Comparison of ENCODE assay signal across 8 mouse cellular contexts in the genomic region with DNA sequence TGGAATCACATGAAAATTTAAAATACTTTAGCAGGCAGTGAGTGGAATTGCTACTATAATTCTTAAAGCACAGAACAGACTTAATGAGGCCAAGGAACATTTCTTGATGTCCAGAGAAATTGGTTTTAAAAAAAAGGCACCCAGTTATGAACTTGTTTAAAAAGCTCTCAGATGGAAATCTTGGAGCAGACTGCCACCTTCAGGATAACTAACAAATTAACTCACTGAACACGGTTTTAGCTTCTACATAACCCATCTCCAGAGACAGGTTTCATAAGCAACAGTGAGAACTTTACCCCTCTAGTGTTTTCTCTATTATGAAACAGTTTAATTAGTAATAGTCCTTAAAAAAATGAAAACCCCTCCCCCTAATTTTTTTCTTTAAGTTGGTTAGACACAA. TPM values are rescaled to one million over a fixed set of nuclear protein-coding genes. Genes with fewer than 3 reads are reported as not detected.
DNase-seq lines count a peak whose midpoint lies in the region; ATAC-seq lines count a peak whose summit lies in the region.

No protein-coding gene starts in this region.

- no peaks in the 10 kb centered on the region for H3K9me3 ChIP-seq in midbrain, embryonic 14.5 days (ENCODE audit: control insufficient read depth, low read length)

- WGBS in large intestine, adult 2 months, result 0% methylated on average over 1 of the region's 1 CpGs
- 0% methylated on average over 1 of the region's 1 CpGs for WGBS in midbrain, embryonic 14.5 days

- no peak overlapping the region for H3K9ac ChIP-seq in midbrain, embryonic 14.5 days (replicated peaks; ENCODE audit: low read length)

- no peak overlapping the region for H3K27ac ChIP-seq in midbrain, embryonic 14.5 days (replicated peaks; ENCODE audit: low read depth, low read length)

- H3K4me3 ChIP-seq in midbrain, embryonic 14.5 days (replicated peaks; ENCODE audit: low read depth, low read length), result peak overlapping the region; percentile 82; the same call in 1 of the 2 replicates

- peaks cover 9% of the 10 kb centered on the region; the same call in 1 of the 2 replicates for H3K36me3 ChIP-seq in midbrain, embryonic 14.5 days (ENCODE audit: control insufficient read depth, insufficient read depth, low read length)

- peak overlapping the region; percentile 83 for H3K4me2 ChIP-seq in midbrain, embryonic 14.5 days (ENCODE audit: low read length)

- ATAC-seq in midbrain, embryonic 14.5 days (ENCODE audit: low FRiP score, low TSS enrichment), result no peak

- DNase-seq in adrenal gland, postnatal 14 days, result peak; percentile 12
- no peak for DNase-seq in adrenal gland, postnatal 25 days
- peak; percentile 56 for DNase-seq in right cerebral cortex, adult 18-20 months
- DNase-seq in right cerebral cortex, postnatal 25 days, result no peak
- peak; percentile 7 for DNase-seq in fat pad, adult 2 months (ENCODE audit: extremely low read depth, low read depth, low spot score)
- peak; percentile 27 for DNase-seq in large intestine, adult 2 months (ENCODE audit: low read depth, low spot score)
- peak; percentile 89 for DNase-seq in midbrain, embryonic 14.5 days
- no peak for DNase-seq in urinary bladder, postnatal 4 days (ENCODE audit: low spot score in 2 of 2)

- H3K27me3 ChIP-seq in midbrain, embryonic 14.5 days (ENCODE audit: control insufficient read depth, insufficient read depth, low read length), result no peaks in the 10 kb centered on the region

- peaks cover 7% of the 10 kb centered on the region for H3K4me1 ChIP-seq in midbrain, embryonic 14.5 days (ENCODE audit: control insufficient read depth, insufficient read depth, low read length)

RNA-seq across cellular contexts. Expression of a gene that starts 1.1 kb away (rescaled TPM):
- total RNA-seq in adrenal gland, postnatal 14 days (2021), result 36.3 and 45.8 TPM in 2 replicates
- total RNA-seq in adrenal gland, postnatal 25 days (2021), result 27.7 and 27.8 TPM in 2 replicates
- polyA plus RNA-seq in large intestine, adult 2 months (2012; rRNA removed), result 2.4 and 3.6 TPM in 2 replicates
- 68.6 and 68.8 TPM in 2 replicates for polyA plus RNA-seq in midbrain, embryonic 14.5 days (2014; fragmentation: Nextera tagmentation; extraction: Ambion mirVana)

RNA-seq across cellular contexts. Expression of a gene that starts 45.9 kb away (rescaled TPM):
- 3.4 and 3.5 TPM in 2 replicates for total RNA-seq in adrenal gland, postnatal 14 days (2021)
- total RNA-seq in adrenal gland, postnatal 25 days (2021), result 3.4 and 5.9 TPM in 2 replicates
- polyA plus RNA-seq in large intestine, adult 2 months (2012; rRNA removed), result 0.58 and 0.86 TPM in 2 replicates
- 22.3 and 22.6 TPM in 2 replicates for polyA plus RNA-seq in midbrain, embryonic 14.5 days (2014; fragmentation: Nextera tagmentation; extraction: Ambion mirVana)

Comparison
In these comparisons a context has a peak if more than half of its experiments do, and no peak if none do; other contexts are left out.
1. DNase-seq: peak in adrenal gland, postnatal 14 days (single experiment), right cerebral cortex, adult 18-20 months (single experiment), fat pad, adult 2 months (single experiment), large intestine, adult 2 months (single experiment) and midbrain, embryonic 14.5 days (single experiment); none in adrenal gland, postnatal 25 days (single experiment), right cerebral cortex, postnatal 25 days (single experiment) and urinary bladder, postnatal 4 days (0 of 2).